Mouse (Mus musculus): Measurements from ENCODE around the gene Saa3.

DNA sequence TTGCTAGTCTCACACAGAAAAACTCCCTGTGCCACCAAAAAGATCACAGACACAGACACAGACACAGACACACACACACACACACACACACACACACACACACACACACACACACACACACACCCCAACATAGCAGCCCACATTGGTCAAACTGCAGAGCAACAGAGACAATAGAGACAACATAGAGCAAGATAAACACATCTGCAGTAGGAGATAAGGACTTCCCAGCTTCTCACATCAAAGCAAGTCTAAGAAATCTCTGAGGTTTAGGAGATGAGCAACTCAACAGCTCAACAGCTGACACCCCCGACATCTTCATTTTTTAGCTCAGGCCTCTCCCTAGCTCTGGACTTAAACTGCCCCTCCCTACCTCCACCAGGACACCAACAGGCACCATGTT, 18.7 kb downstream of the Saa3 start:
- TF ChIP-seq TAL1 (IDR thresholded peaks at IDR 0.05; ENCODE audit: low read length), result no peak
- no peak for TF ChIP-seq GATA1 (IDR thresholded peaks at IDR 0.05; ENCODE audit: low read length)
